ENCODE assay signal across 8 mouse cellular contexts in genomic region chr5:143253186-143253880, GRCm38 (mm10). TPM values are rescaled to one million over a fixed set of nuclear protein-coding genes. Genes with fewer than 3 reads are reported as not detected.
DNase-seq lines count a peak whose midpoint lies in the region; ATAC-seq and TF ChIP-seq lines count a peak whose summit lies in the region.
"Had no signal": no experiment of that assay in that cellular context is flagged by ENCODE, and none has a peak within 500 bp of the region (broad histone marks: within the 10 kb centered on the region; RNA-seq: fewer than 3 reads in every experiment).

No protein-coding gene starts in this region.

- H3K27ac ChIP-seq in lung, embryonic 15.5 days = no peak overlapping the region
- H3K27ac ChIP-seq in forebrain, embryonic 11.5 days (ENCODE audit: low read depth, low read length) = no peak overlapping the region
- H3K27ac ChIP-seq in liver, embryonic 13.5 days = no peak overlapping the region
- H3K27ac ChIP-seq in testis, adult 2 months (ENCODE audit: control insufficient read depth, insufficient read depth, low read depth, low read length) = peak overlapping the region; percentile 15; the same call in 1 of the 2 replicates

- H3K9ac ChIP-seq in lung, embryonic 15.5 days = no peak overlapping the region
- no peak overlapping the region for H3K9ac ChIP-seq in forebrain, embryonic 11.5 days (ENCODE audit: low read length)
- no peak overlapping the region for H3K9ac ChIP-seq in liver, embryonic 13.5 days

- TF ChIP-seq CTCF in lung, adult 2 months (IDR thresholded peaks at IDR 0.05; ENCODE audit: insufficient read depth, low read length) = no peak
- no peak for TF ChIP-seq CTCF in testis, adult 2 months (IDR thresholded peaks at IDR 0.05; ENCODE audit: control insufficient read depth, insufficient read depth, insufficient replicate concordance, low read depth, low read length)

- H3K27me3 ChIP-seq in lung, embryonic 15.5 days = peaks cover 77% of the 10 kb centered on the region
- H3K27me3 ChIP-seq in forebrain, embryonic 11.5 days (ENCODE audit: control insufficient read depth, insufficient read depth, low read length) = peaks cover 63% of the 10 kb centered on the region
- H3K27me3 ChIP-seq in liver, embryonic 13.5 days = peaks cover 80% of the 10 kb centered on the region
- H3K27me3 ChIP-seq in testis, adult 2 months (ENCODE audit: control insufficient read depth, insufficient read depth, low read length) = no peaks in the 10 kb centered on the region

- TF ChIP-seq POLR2A in lung, adult 2 months (IDR thresholded peaks at IDR 0.05; ENCODE audit: borderline replicate concordance, extremely low read depth, low read depth, low read length) = no peak
- 0 out of 2 replicates have a peak, but pooled peaks have one; percentile 9 for TF ChIP-seq POLR2A in testis, adult 2 months (IDR thresholded peaks at IDR 0.05; ENCODE audit: control insufficient read depth, low read depth, low read length)

- peaks cover 12% of the 10 kb centered on the region; the same call in 1 of the 2 replicates for H3K36me3 ChIP-seq in lung, embryonic 15.5 days
- H3K36me3 ChIP-seq in forebrain, embryonic 11.5 days (ENCODE audit: control insufficient read depth, insufficient read depth, low read length) = peaks cover 4% of the 10 kb centered on the region; the same call in 1 of the 2 replicates
- H3K36me3 ChIP-seq in liver, embryonic 13.5 days = peaks cover 1% of the 10 kb centered on the region; the same call in 1 of the 2 replicates
- H3K36me3 ChIP-seq in testis, adult 2 months (ENCODE audit: control insufficient read depth, insufficient read depth, low read length) = no peaks in the 10 kb centered on the region

- peak overlapping the region; percentile 37 for H3K4me3 ChIP-seq in lung, embryonic 15.5 days
- H3K4me3 ChIP-seq in lung, adult 2 months (replicated peaks; ENCODE audit: extremely low read depth, low read depth, low read length) = no peak overlapping the region
- H3K4me3 ChIP-seq in forebrain, embryonic 11.5 days (ENCODE audit: low read depth, low read length) = peak overlapping the region; percentile 33
- H3K4me3 ChIP-seq in liver, embryonic 13.5 days (replicated peaks) = peak overlapping the region; percentile 47
- peak overlapping the region; percentile 62 for H3K4me3 ChIP-seq in testis, adult 2 months (ENCODE audit: control insufficient read depth, low read depth, low read length)
- H3K4me3 ChIP-seq: erythroblast, embryonic 14.5 days had no signal

- DNase-seq in lung, adult 2 months = no peak
- DNase-seq in cerebellum, adult 11-12 months = peak; percentile 76
- DNase-seq in forebrain, embryonic 11.5 days (ENCODE audit: low spot score) = peak; percentile 70
- no peak for DNase-seq in liver, embryonic 13.5 days
- no peak for DNase-seq in thymus, postnatal 14 days

- 2% methylated on average over 103 of the region's 103 CpGs for WGBS in lung, embryonic 15.5 days
- WGBS in lung, adult 2 months = 20% methylated on average over 103 of the region's 103 CpGs
- WGBS in forebrain, embryonic 11.5 days = 3% methylated on average over 94 of the region's 103 CpGs
- 5% methylated on average over 100 of the region's 103 CpGs for WGBS in liver, embryonic 13.5 days (ENCODE audit: insufficient replicate concordance)

- peaks cover 22% of the 10 kb centered on the region for H3K4me1 ChIP-seq in lung, embryonic 15.5 days
- no peaks in the 10 kb centered on the region; the same call in 1 of the 2 replicates for H3K4me1 ChIP-seq in lung, adult 2 months (ENCODE audit: control insufficient read depth, insufficient read depth, low read length)
- H3K4me1 ChIP-seq in forebrain, embryonic 11.5 days (replicated peaks; ENCODE audit: control insufficient read depth, insufficient read depth, low read length) = peaks cover 13% of the 10 kb centered on the region
- peaks cover 11% of the 10 kb centered on the region for H3K4me1 ChIP-seq in liver, embryonic 13.5 days (replicated peaks)
- peaks cover 20% of the 10 kb centered on the region for H3K4me1 ChIP-seq in testis, adult 2 months (ENCODE audit: control insufficient read depth, insufficient read depth, low read length)

- no peaks in the 10 kb centered on the region for H3K9me3 ChIP-seq in lung, embryonic 15.5 days
- H3K9me3 ChIP-seq in forebrain, embryonic 11.5 days (ENCODE audit: control insufficient read depth, low read length) = no peaks in the 10 kb centered on the region
- no peaks in the 10 kb centered on the region for H3K9me3 ChIP-seq in liver, embryonic 13.5 days (replicated peaks)

- H3K4me2 ChIP-seq in lung, embryonic 15.5 days = peak overlapping the region; percentile 77
- peak overlapping the region; percentile 50 for H3K4me2 ChIP-seq in forebrain, embryonic 11.5 days (ENCODE audit: low read depth, low read length, severe bottlenecking)
- H3K4me2 ChIP-seq in liver, embryonic 13.5 days = peak overlapping the region; percentile 56

- no peak; the same call in 1 of the 2 replicates for ATAC-seq in lung, embryonic 15.5 days (ENCODE audit: borderline replicate concordance, extremely low read depth, low FRiP score, low TSS enrichment)
- ATAC-seq in forebrain, embryonic 11.5 days (replicated peaks; ENCODE audit: low FRiP score) = no peak; the same call in 1 of the 2 replicates
- 0 out of 2 replicates have a peak, but pooled peaks have one; percentile 10 for ATAC-seq in liver, embryonic 13.5 days (ENCODE audit: low read depth)

RNA-seq across cellular contexts. Expression of gene Zfp316, which starts 16.5 kb away (rescaled TPM):
- polyA plus RNA-seq in lung, embryonic 15.5 days (2015; fragmentation: Nextera tagmentation; extraction: Ambion mirVana) = 2.8 and 3.1 TPM in 2 replicates
- 10.1 and 10.4 TPM in 2 replicates for polyA plus RNA-seq in lung, adult 2 months (2012; rRNA removed)
- 3.5 and 4.2 TPM in 2 replicates for polyA plus RNA-seq in forebrain, embryonic 11.5 days (2014; fragmentation: Nextera tagmentation; extraction: Ambion mirVana)
- 0.20 and 0.25 TPM in 2 replicates for polyA plus RNA-seq in liver, embryonic 13.5 days (2015; fragmentation: Nextera tagmentation; extraction: Ambion mirVana)
- 2.0 and 2.2 TPM in 2 replicates for polyA plus RNA-seq in testis, adult 2 months (2012; rRNA removed)

RNA-seq across cellular contexts. Expression of gene Zfp12, which starts 18.4 kb away (rescaled TPM):
- 13.6 and 15.0 TPM in 2 replicates for polyA plus RNA-seq in lung, embryonic 15.5 days (2015; fragmentation: Nextera tagmentation; extraction: Ambion mirVana)
- 12.0 and 12.2 TPM in 2 replicates for polyA plus RNA-seq in lung, adult 2 months (2012; rRNA removed)
- 30.4 and 31.0 TPM in 2 replicates for polyA plus RNA-seq in forebrain, embryonic 11.5 days (2014; fragmentation: Nextera tagmentation; extraction: Ambion mirVana)
- 2.2 and 3.1 TPM in 2 replicates for polyA plus RNA-seq in liver, embryonic 13.5 days (2015; fragmentation: Nextera tagmentation; extraction: Ambion mirVana)
- polyA plus RNA-seq in testis, adult 2 months (2012; rRNA removed) = 5.7 and 6.4 TPM in 2 replicates

RNA-seq across cellular contexts. Expression of gene Spdye4a, which starts 26.6 kb away (rescaled TPM):
- polyA plus RNA-seq in lung, embryonic 15.5 days (2015; fragmentation: Nextera tagmentation; extraction: Ambion mirVana) = not detected in 2 replicates
- polyA plus RNA-seq in lung, adult 2 months (2012; rRNA removed) = not detected in 2 replicates
- not detected in 2 replicates for polyA plus RNA-seq in forebrain, embryonic 11.5 days (2014; fragmentation: Nextera tagmentation; extraction: Ambion mirVana)
- polyA plus RNA-seq in liver, embryonic 13.5 days (2015; fragmentation: Nextera tagmentation; extraction: Ambion mirVana) = not detected in 2 replicates
- 12.1 and 12.9 TPM in 2 replicates for polyA plus RNA-seq in testis, adult 2 months (2012; rRNA removed)

RNA-seq across cellular contexts. Expression of gene Zfp853, which starts 40.1 kb away (rescaled TPM):
- polyA plus RNA-seq in lung, embryonic 15.5 days (2015; fragmentation: Nextera tagmentation; extraction: Ambion mirVana) = not detected in 2 replicates
- 1.4 and 1.5 TPM in 2 replicates for polyA plus RNA-seq in lung, adult 2 months (2012; rRNA removed)
- not detected in 2 replicates for polyA plus RNA-seq in forebrain, embryonic 11.5 days (2014; fragmentation: Nextera tagmentation; extraction: Ambion mirVana)
- not detected in 2 replicates for polyA plus RNA-seq in liver, embryonic 13.5 days (2015; fragmentation: Nextera tagmentation; extraction: Ambion mirVana)
- polyA plus RNA-seq in testis, adult 2 months (2012; rRNA removed) = 0.13 TPM in 1 of 2 replicates, not detected in the other

Comparison
In these comparisons a context has a peak if more than half of its experiments do, and no peak if none do; other contexts are left out.
1. DNase-seq: peak in cerebellum, adult 11-12 months (single experiment) and forebrain, embryonic 11.5 days (single experiment); none in lung, adult 2 months (single experiment), liver, embryonic 13.5 days (single experiment) and thymus, postnatal 14 days (single experiment).
2. RNA of gene Spdye4a, which starts 26.6 kb away (polyA plus RNA-seq): 12.1 to 12.9 TPM in testis, adult 2 months; not detected in forebrain, embryonic 11.5 days, not detected in lung, embryonic 15.5 days, not detected in lung, adult 2 months and not detected in liver, embryonic 13.5 days; every median in the first group is over 10 times any median in the second.
3. Peak in every context shown above with its lines, with median percentiles within 50 percentile points of each other: H3K4me2 ChIP-seq.